Mouse (Mus musculus) CH12.LX (cell line): ENCODE results near the gene Smyd3. TPM values are rescaled to one million over a fixed set of nuclear protein-coding genes. Genes with fewer than 3 reads are reported as not detected.

Source experiments
- DNase-seq: peaks from one replicate; pipeline ENCODE4 v3.0.0-alpha.2; 2013; ENCODE audit errors: extremely low read depth
- H3K27ac ChIP-seq: 2 replicates; pipeline ENCODE4 v1.5.1; 2012; ENCODE audit warnings: low read depth, mild to moderate bottlenecking, control low read depth, moderate library complexity; ENCODE audit not compliant: insufficient read depth
- H3K27me3 ChIP-seq: replicated peaks from 2 replicates; pipeline ENCODE3; 2012; ENCODE audit warnings: inconsistent platforms
- H3K36me3 ChIP-seq, 2 experiments: replicated peaks in 1 of 2; 2 replicates each; pipeline versions ENCODE3 to v1.6.1; 2012; ENCODE audit warnings: inconsistent platforms in 1 of 2, low read length in 1 of 2, mild to moderate bottlenecking in 1 of 2, mixed read lengths in 1 of 2, moderate library complexity in 1 of 2; ENCODE audit not compliant: control insufficient read depth in 1 of 2, insufficient read depth in 1 of 2
- H3K4me1 ChIP-seq, 2 experiments: 2 replicates each; pipeline ENCODE4 v1.6.1; 2012; ENCODE audit warnings: inconsistent platforms in 1 of 2, moderate library complexity in 1 of 2; ENCODE audit not compliant: insufficient read depth in 2 of 2, control insufficient read depth in 1 of 2
- H3K4me2 ChIP-seq: 2 replicates; pipeline ENCODE4 v1.6.1; 2012; ENCODE audit warnings: low read depth, mild to moderate bottlenecking, control low read depth; ENCODE audit not compliant: poor library complexity, insufficient read depth, severe bottlenecking
- H3K4me3 ChIP-seq, 3 experiments: fragments of 150-350 bp in 1 of 3; sonication (generic) in 1 of 3; replicated peaks in 1 of 3; 2 replicates each; pipeline versions ENCODE3 to v1.5.1; 2011 to 2012; ENCODE audit warnings: low read depth in 2 of 3, low read length in 2 of 3, mild to moderate bottlenecking in 2 of 3, moderate library complexity in 2 of 3, control low read depth in 1 of 3, improper control_type of control experiment in 1 of 3, inconsistent platforms in 1 of 3, mixed read lengths in 1 of 3; ENCODE audit not compliant: poor library complexity in 1 of 3
- H3K79me2 ChIP-seq: replicated peaks from 2 replicates; pipeline ENCODE4 v1.6.1; 2012; ENCODE audit warnings: mild to moderate bottlenecking, moderate library complexity; ENCODE audit not compliant: control insufficient read depth, poor library complexity, insufficient read depth, severe bottlenecking; ENCODE audit errors: extremely low read depth
- H3K9ac ChIP-seq: 2 replicates; pipeline ENCODE4 v1.6.1; 2012; ENCODE audit warnings: low read depth, mild to moderate bottlenecking, control low read depth, moderate library complexity; ENCODE audit not compliant: insufficient read depth
- H3K9me3 ChIP-seq: replicated peaks from 2 replicates; pipeline ENCODE3; 2012; ENCODE audit warnings: low read length, inconsistent platforms, mixed read lengths
- GABPA ChIP-seq: IDR thresholded peaks from 2 replicates; pipeline ENCODE4 v1.6.1; 2012; ENCODE audit warnings: low read depth, low read length, improper control_type of control experiment, inconsistent platforms; ENCODE audit not compliant: insufficient replicate concordance
- JUN ChIP-seq: IDR thresholded peaks from 2 replicates; pipeline ENCODE4 v1.6.1; 2011; ENCODE audit warnings: low read depth, mild to moderate bottlenecking, low read length, improper control_type of control experiment, moderate library complexity; ENCODE audit not compliant: insufficient read depth
- JUND ChIP-seq: conservative IDR thresholded peaks from 2 replicates; pipeline ENCODE4 v1.6.1; 2011; ENCODE audit warnings: low read depth, low read length, improper control_type of control experiment
- MAZ ChIP-seq: IDR thresholded peaks from 2 replicates; pipeline ENCODE4 v1.6.1; 2012; ENCODE audit warnings: low read depth, mild to moderate bottlenecking, inconsistent platforms, low read length, improper control_type of control experiment, moderate library complexity
- NELFE ChIP-seq: IDR thresholded peaks from 2 replicates; pipeline ENCODE4 v1.6.1; 2011; ENCODE audit warnings: low read depth, low read length, improper control_type of control experiment
- PAX5 ChIP-seq: IDR thresholded peaks from 2 replicates; pipeline ENCODE4 v1.6.1; 2012; ENCODE audit warnings: low read length, inconsistent platforms, mixed read lengths
- POLR2AphosphoS2 ChIP-seq: IDR thresholded peaks from 2 replicates; pipeline ENCODE4 v1.6.1; 2011; ENCODE audit warnings: low read depth, low read length, improper control_type of control experiment
- RAD21 ChIP-seq: IDR thresholded peaks from 2 replicates; pipeline ENCODE4 v1.6.1; 2011; ENCODE audit warnings: low read depth, mild to moderate bottlenecking, low read length, improper control_type of control experiment, moderate library complexity
- RCOR1 ChIP-seq: conservative IDR thresholded peaks from 2 replicates; pipeline ENCODE4 v1.6.1; 2012; ENCODE audit warnings: low read depth, mild to moderate bottlenecking, inconsistent platforms, low read length, improper control_type of control experiment
- SIN3A ChIP-seq: IDR thresholded peaks from 2 replicates; pipeline ENCODE4 v1.6.1; 2012; ENCODE audit warnings: low read length, improper control_type of control experiment, inconsistent platforms
- USF1 ChIP-seq: IDR thresholded peaks from 2 replicates; pipeline ENCODE4 v1.6.1; 2014; ENCODE audit warnings: low read depth, mild to moderate bottlenecking, inconsistent platforms, low read length, improper control_type of control experiment
- USF2 ChIP-seq: conservative IDR thresholded peaks from 2 replicates; pipeline ENCODE4 v1.6.1; 2011; ENCODE audit warnings: low read depth, low read length, improper control_type of control experiment
- ZC3H11A ChIP-seq: IDR thresholded peaks from 2 replicates; pipeline ENCODE4 v1.6.1; 2012; ENCODE audit warnings: low read depth, mild to moderate bottlenecking, inconsistent platforms, low read length, improper control_type of control experiment
- ZKSCAN1 ChIP-seq: IDR thresholded peaks from 2 replicates; pipeline ENCODE4 v1.6.1; 2012; ENCODE audit warnings: low read depth, inconsistent platforms, low read length, improper control_type of control experiment, borderline replicate concordance
- ZNF384 ChIP-seq: IDR thresholded peaks from 2 replicates; pipeline ENCODE4 v1.6.1; 2012; ENCODE audit warnings: low read depth, low read length, improper control_type of control experiment, inconsistent platforms
- dilution Hi-C: fragments of 300-500 bp; cut with MboI; formaldehyde crosslinking; loops from 2 replicates; pipeline ENCODE4 v1.14.3; 2020; ENCODE audit warnings: low sequenced_read_pairs; ENCODE audit not compliant: extremely low pct_unique_long_range_greater_than_20kb, extremely low pct_ligation_motif_present
- in situ Hi-C: fragments of 300-500 bp; cut with MboI; formaldehyde crosslinking; loops from 3 replicates; pipeline ENCODE4 v1.14.3; 2019; ENCODE audit warnings: low sequenced_read_pairs, low pct_ligation_motif_present, low pct_unique_long_range_greater_than_20kb, mixed read lengths
- polyA plus RNA-seq: library from polyadenylated mRNA; unstranded; fragments of >175 nt; gene quantifications from 2 replicates; pipeline ENCODE4 v1.2.1, GENCODE M21; 2012; ENCODE audit warnings: low read depth; ENCODE audit not compliant: insufficient read length
- total RNA-seq, 2 experiments: library from RNA; depleted of rRNA; stranded (reverse); fragments of 300-350 nt in 1 of 2; fragments of >200 nt in 1 of 2; gene quantifications; 2 replicates each; pipeline ENCODE4 v1.2.3; 2012 to 2014

Gene Smyd3
- total and polyA plus RNA-seq, 3 experiments = 11.4 to 12.5 (median 11.8) TPM

GRCm38 (mm10) chr1:179152376-179152775 is 365.5 kb downstream of the Smyd3 start:
- Histone ChIP-seq H3K4me2 (no peak overlapping the region), H3K9ac (no peak overlapping the region), H3K36me3 (peaks cover 0 to 4% of the 10 kb centered on the region in 2 experiments), H3K27ac (no peak overlapping the region), H3K9me3 (no peaks in the 10 kb centered on the region), H3K4me1 (0 out of 4 replicates have a peak, but pooled peaks cover 0 to 2% of the 10 kb centered on the region in 2 experiments)
- dilution Hi-C loops = no loop called here
- no peak for TF ChIP-seq RCOR1
- TF ChIP-seq GABPA = no peak
- TF ChIP-seq USF2 = no peak
- TF ChIP-seq NELFE = no peak
- TF ChIP-seq POLR2AphosphoS2 = no peak
- TF ChIP-seq MAZ = no peak
- no peak for TF ChIP-seq RAD21
- no peak for TF ChIP-seq JUND
- no peak for TF ChIP-seq SIN3A
- TF ChIP-seq ZKSCAN1 = no peak
- no peak for TF ChIP-seq ZC3H11A
- no peak for TF ChIP-seq USF1
- no peak for TF ChIP-seq ZNF384
- TF ChIP-seq PAX5 = no peak
- TF ChIP-seq, all 38 proteins: peak for 0
- H3K79me2 ChIP-seq = no peaks in the 10 kb centered on the region
- DNase-seq = no peak
- in situ Hi-C loops = no loop called here
- H3K27me3 ChIP-seq = no peaks in the 10 kb centered on the region
- H3K4me3 ChIP-seq = no peak overlapping the region

GRCm38 (mm10) chr1:179151275-179151674 is 366.6 kb downstream of the Smyd3 start:
- Histone ChIP-seq H3K4me3 (no peak overlapping the region), H3K4me1 (0 out of 4 replicates have a peak, but pooled peaks cover 0 to 2% of the 10 kb centered on the region in 2 experiments), H3K27ac (no peak overlapping the region), H3K9ac (no peak overlapping the region), H3K36me3 (peaks cover 0 to 3% of the 10 kb centered on the region in 2 experiments), H3K4me2 (no peak overlapping the region), H3K9me3 (no peaks in the 10 kb centered on the region), H3K27me3 (no peaks in the 10 kb centered on the region), H3K79me2 (no peaks in the 10 kb centered on the region)
- TF ChIP-seq JUN = no peak
- TF ChIP-seq RAD21 = no peak
- DNase-seq = no peak
- in situ Hi-C loops = no loop called here
- dilution Hi-C loops = no loop called here
